Mouse (Mus musculus): ENCODE results near the gene Sun2. TPM values are rescaled to one million over a fixed set of nuclear protein-coding genes. Genes with fewer than 3 reads are reported as not detected.

Sun2 gene
- polyA plus RNA-seq, 1 experiment from 2014 or later = 1.2 TPM

- no peak overlapping the region for H3K27ac ChIP-seq (ENCODE audit: low read depth, low read length)
- no peak overlapping the region for H3K4me3 ChIP-seq (ENCODE audit: low read depth, low read length)
- WGBS = 62% methylated on average over 10 of the region's 10 CpGs
- H3K36me3 ChIP-seq (ENCODE audit: control insufficient read depth, insufficient read depth) = no peaks in the 10 kb centered on the region
- H3K4me1 ChIP-seq (replicated peaks; ENCODE audit: control insufficient read depth, insufficient read depth, low read length) = no peaks in the 10 kb centered on the region
- H3K4me2 ChIP-seq (replicated peaks; ENCODE audit: low read depth) = no peak overlapping the region
- no peaks in the 10 kb centered on the region for H3K9me3 ChIP-seq (ENCODE audit: control insufficient read depth)
- no peak for TF ChIP-seq CTCF (IDR thresholded peaks at IDR 0.05; ENCODE audit: low read depth)
- H3K9ac ChIP-seq (ENCODE audit: low read depth, low read length) = no peak overlapping the region
- no peaks in the 10 kb centered on the region for H3K27me3 ChIP-seq (replicated peaks; ENCODE audit: control insufficient read depth, insufficient read depth, low read length)
- no peak for ATAC-seq
Measured at GRCm38 (mm10) chr15:79745312-79745711, 3.0 kb upstream of the Sun2 start.

GRCm38 (mm10) chr15:79744742-79745141 is 2.4 kb upstream of the Sun2 start:
- Histone ChIP-seq H3K4me3 (ENCODE audit: low read depth, low read length) (no peak overlapping the region), H3K27ac (ENCODE audit: low read depth, low read length) (no peak overlapping the region), H3K4me1 (replicated peaks; ENCODE audit: control insufficient read depth, insufficient read depth, low read length) (no peaks in the 10 kb centered on the region), H3K9me3 (ENCODE audit: control insufficient read depth) (no peaks in the 10 kb centered on the region), H3K9ac (ENCODE audit: low read depth, low read length) (no peak overlapping the region), H3K4me2 (replicated peaks; ENCODE audit: low read depth) (no peak overlapping the region), H3K27me3 (replicated peaks; ENCODE audit: control insufficient read depth, insufficient read depth, low read length) (no peaks in the 10 kb centered on the region), H3K36me3 (ENCODE audit: control insufficient read depth, insufficient read depth) (no peaks in the 10 kb centered on the region)
- no peak for ATAC-seq
- TF ChIP-seq CTCF (IDR thresholded peaks at IDR 0.05; ENCODE audit: low read depth) = no peak
- WGBS = 72% methylated on average over 8 of the region's 8 CpGs

- no peak for ATAC-seq
- TF ChIP-seq CTCF (IDR thresholded peaks at IDR 0.05; ENCODE audit: low read depth) = no peak
- 97% methylated on average over 11 of the region's 11 CpGs for WGBS
Measured at GRCm38 (mm10) chr15:79744001-79744400, 1.7 kb upstream of the Sun2 start.

GRCm38 (mm10) chr15:79742706-79743023 is 329 bp upstream of the Sun2 start:
- H3K4me3 ChIP-seq (ENCODE audit: low read depth, low read length) = peak overlapping the region; percentile 96
- peak; percentile 15 for ATAC-seq
- H3K4me1 ChIP-seq (replicated peaks; ENCODE audit: control insufficient read depth, insufficient read depth, low read length) = no peaks in the 10 kb centered on the region
- peak overlapping the region; percentile 88 for H3K4me2 ChIP-seq (replicated peaks; ENCODE audit: low read depth)
- no peaks in the 10 kb centered on the region for H3K27me3 ChIP-seq (replicated peaks; ENCODE audit: control insufficient read depth, insufficient read depth, low read length)
- no peaks in the 10 kb centered on the region for H3K9me3 ChIP-seq (ENCODE audit: control insufficient read depth)
- TF ChIP-seq CTCF (IDR thresholded peaks at IDR 0.05; ENCODE audit: low read depth) = no peak
- H3K9ac ChIP-seq (ENCODE audit: low read depth, low read length) = peak overlapping the region; percentile 92
- no peak overlapping the region for H3K27ac ChIP-seq (ENCODE audit: low read depth, low read length)
- WGBS = under 1% methylated on average over 23 of the region's 23 CpGs
- H3K36me3 ChIP-seq (ENCODE audit: control insufficient read depth, insufficient read depth) = peaks cover 13% of the 10 kb centered on the region

More at GRCm38 (mm10) chr15:79744001-79744400, 1.7 kb upstream of the Sun2 start:
- H3K36me3 ChIP-seq (ENCODE audit: control insufficient read depth, insufficient read depth) = no peaks in the 10 kb centered on the region
- no peak overlapping the region for H3K9ac ChIP-seq (ENCODE audit: low read depth, low read length)
- no peaks in the 10 kb centered on the region for H3K9me3 ChIP-seq (ENCODE audit: control insufficient read depth)
- no peaks in the 10 kb centered on the region for H3K4me1 ChIP-seq (replicated peaks; ENCODE audit: control insufficient read depth, insufficient read depth, low read length)
- no peaks in the 10 kb centered on the region for H3K27me3 ChIP-seq (replicated peaks; ENCODE audit: control insufficient read depth, insufficient read depth, low read length)
- no peak overlapping the region for H3K4me2 ChIP-seq (replicated peaks; ENCODE audit: low read depth)
- no peak overlapping the region for H3K4me3 ChIP-seq (ENCODE audit: low read depth, low read length)
- H3K27ac ChIP-seq (ENCODE audit: low read depth, low read length) = no peak overlapping the region

GRCm38 (mm10) chr15:79741173-79741858 is 1.0 kb downstream of the Sun2 start:
- H3K27me3 ChIP-seq (replicated peaks; ENCODE audit: control insufficient read depth, insufficient read depth, low read length) = no peaks in the 10 kb centered on the region
- H3K4me1 ChIP-seq (replicated peaks; ENCODE audit: control insufficient read depth, insufficient read depth, low read length) = no peaks in the 10 kb centered on the region
- peaks cover 27% of the 10 kb centered on the region for H3K36me3 ChIP-seq (ENCODE audit: control insufficient read depth, insufficient read depth)
- no peak for TF ChIP-seq CTCF (IDR thresholded peaks at IDR 0.05; ENCODE audit: low read depth)
- peak overlapping the region; percentile 88 for H3K4me2 ChIP-seq (replicated peaks; ENCODE audit: low read depth)
- WGBS = 8% methylated on average over 14 of the region's 14 CpGs
- no peaks in the 10 kb centered on the region for H3K9me3 ChIP-seq (ENCODE audit: control insufficient read depth)
- H3K9ac ChIP-seq (ENCODE audit: low read depth, low read length) = peak overlapping the region; percentile 92
- peak overlapping the region; percentile 83 for H3K27ac ChIP-seq (ENCODE audit: low read depth, low read length)
- H3K4me3 ChIP-seq (ENCODE audit: low read depth, low read length) = peak overlapping the region; percentile 96
- no peak for ATAC-seq

- no peaks in the 10 kb centered on the region for H3K27me3 ChIP-seq (replicated peaks; ENCODE audit: control insufficient read depth, insufficient read depth, low read length)
- peak overlapping the region; percentile 88 for H3K4me2 ChIP-seq (replicated peaks; ENCODE audit: low read depth)
- peaks cover 30% of the 10 kb centered on the region for H3K36me3 ChIP-seq (ENCODE audit: control insufficient read depth, insufficient read depth)
- ATAC-seq = no peak
- no peak for TF ChIP-seq CTCF (IDR thresholded peaks at IDR 0.05; ENCODE audit: low read depth)
- no peak overlapping the region for H3K27ac ChIP-seq (ENCODE audit: low read depth, low read length)
- no peaks in the 10 kb centered on the region for H3K4me1 ChIP-seq (replicated peaks; ENCODE audit: control insufficient read depth, insufficient read depth, low read length)
- H3K4me3 ChIP-seq (ENCODE audit: low read depth, low read length) = 0 out of 2 replicates have a peak overlapping the region, but pooled peaks have one; percentile 96
- 52% methylated on average over 3 of the region's 3 CpGs for WGBS
- no peaks in the 10 kb centered on the region for H3K9me3 ChIP-seq (ENCODE audit: control insufficient read depth)
- no peak overlapping the region for H3K9ac ChIP-seq (ENCODE audit: low read depth, low read length)
Measured at GRCm38 (mm10) chr15:79740739-79741138, 1.6 kb downstream of the Sun2 start.

Data from intestine, postnatal 0 days (tissue).